Mouse (Mus musculus) liver, postnatal 0 days (tissue): ENCODE results near the gene Ninj1. TPM values are rescaled to one million over a fixed set of nuclear protein-coding genes. Genes with fewer than 3 reads are reported as not detected.
A peak's percentile ranks its signal among the peaks of the same experiment; 100 is the strongest.

Experiments
- ATAC-seq: fragments of 200-750 bp; cut with Nextera tagmentation; 2 replicates; pipeline ENCODE4 v1.8.0; 2017; ENCODE audit warnings: mild to moderate bottlenecking, moderate library complexity
- DNase-seq: peaks from one replicate; pipeline ENCODE4 v3.0.0-alpha.2; 2016
- H3K27ac ChIP-seq: fragments of 300-500 bp; sonication (generic); 2 replicates; pipeline ENCODE4 v1.5.1; 2014; ENCODE audit warnings: antibody characterized with exemption, moderate library complexity, mild to moderate bottlenecking, low read depth
- H3K27me3 ChIP-seq: fragments of 300-500 bp; sonication (generic); 2 replicates; pipeline ENCODE4 v1.6.1; 2014; ENCODE audit warnings: low read length, control low read depth, mixed read lengths; ENCODE audit not compliant: insufficient read depth
- H3K36me3 ChIP-seq: fragments of 300-500 bp; sonication (generic); replicated peaks from 2 replicates; pipeline ENCODE4 v1.6.1; 2014; ENCODE audit warnings: mild to moderate bottlenecking, control low read depth, low read length, moderate library complexity, mixed read lengths; ENCODE audit not compliant: insufficient read depth
- H3K4me1 ChIP-seq: fragments of 300-500 bp; sonication (generic); 2 replicates; pipeline ENCODE4 v1.6.1; 2014; ENCODE audit warnings: antibody characterized with exemption, mild to moderate bottlenecking, control low read depth; ENCODE audit not compliant: insufficient read depth
- H3K4me2 ChIP-seq: fragments of 300-500 bp; sonication (generic); 2 replicates; pipeline ENCODE4 v1.6.1; 2014; ENCODE audit warnings: low read depth, mild to moderate bottlenecking, low read length, moderate library complexity, mixed read lengths
- H3K4me3 ChIP-seq: fragments of 300-500 bp; sonication (generic); 2 replicates; pipeline ENCODE4 v1.5.1; 2014; ENCODE audit warnings: low read depth, low read length
- H3K9ac ChIP-seq: fragments of 300-500 bp; sonication (generic); replicated peaks from 2 replicates; pipeline ENCODE4 v1.6.1; 2014; ENCODE audit warnings: mild to moderate bottlenecking, moderate library complexity
- H3K9me3 ChIP-seq: fragments of 300-500 bp; sonication (generic); 2 replicates; pipeline ENCODE4 v1.6.1; 2016; ENCODE audit warnings: mild to moderate bottlenecking, control low read depth, low read length, mixed read lengths
- CTCF ChIP-seq: sonication (generic); IDR thresholded peaks from 2 replicates; pipeline ENCODE4 v1.5.1; 2016; ENCODE audit warnings: antibody characterized with exemption, low read depth
- EP300 ChIP-seq: IDR thresholded peaks from 2 replicates; pipeline ENCODE4 v1.6.1; 2016; ENCODE audit warnings: antibody characterized with exemption, low read depth, mild to moderate bottlenecking
- WGBS: fragments of 180-500 bp; shearing (Covaris S2); extraction: QIAGEN DNeasy Blood & Tissue Kit; methylation state at CpG from one replicate; pipeline ENCODE4 v1.1.7; 2014; ENCODE audit not compliant: insufficient replicate concordance; 5-methylcytosine and 5-hydroxymethylcytosine counted together
- polyA plus RNA-seq: library from polyadenylated mRNA; unstranded; fragments of >200 nt; fragmentation: Nextera tagmentation; extraction: Ambion mirVana; gene quantifications from 2 replicates; pipeline ENCODE4 v1.2.1, GENCODE M21; 2015

The Ninj1 gene
- polyA plus RNA-seq, 1 experiment from 2014 or later, result 106 TPM

DNA sequence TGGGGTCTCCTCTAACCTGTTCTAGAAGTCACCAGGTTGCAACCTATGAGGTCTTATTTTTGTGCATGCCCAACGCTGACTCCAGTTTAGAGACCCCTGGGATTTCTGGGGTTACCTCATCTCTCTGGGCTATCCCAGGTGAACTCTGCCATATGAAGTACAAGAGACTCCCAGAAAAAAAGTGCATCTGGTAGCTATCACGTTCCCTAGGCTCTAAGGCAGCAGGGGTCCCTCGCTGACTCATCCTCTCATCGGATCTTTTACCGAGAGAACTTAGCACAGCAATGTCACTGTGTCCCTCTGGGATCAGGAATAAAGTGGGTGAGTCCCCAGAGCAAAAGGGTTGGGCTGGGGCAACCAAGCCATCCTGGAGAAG lies 27.8 kb downstream of the Ninj1 start:
- Histone ChIP-seq H3K27ac (peak overlapping the region; percentile 96), H3K9ac (peak overlapping the region; percentile 90), H3K36me3 (no peaks in the 10 kb centered on the region), H3K27me3 (no peaks in the 10 kb centered on the region), H3K4me3 (peak overlapping the region; percentile 81), H3K9me3 (no peaks in the 10 kb centered on the region), H3K4me1 (peaks cover 34% of the 10 kb centered on the region), H3K4me2 (peak overlapping the region; percentile 94)
- no peak for TF ChIP-seq EP300
- no peak for ATAC-seq
- DNase-seq, result no peak
- 11% methylated on average over 5 of the region's 5 CpGs for WGBS

DNA sequence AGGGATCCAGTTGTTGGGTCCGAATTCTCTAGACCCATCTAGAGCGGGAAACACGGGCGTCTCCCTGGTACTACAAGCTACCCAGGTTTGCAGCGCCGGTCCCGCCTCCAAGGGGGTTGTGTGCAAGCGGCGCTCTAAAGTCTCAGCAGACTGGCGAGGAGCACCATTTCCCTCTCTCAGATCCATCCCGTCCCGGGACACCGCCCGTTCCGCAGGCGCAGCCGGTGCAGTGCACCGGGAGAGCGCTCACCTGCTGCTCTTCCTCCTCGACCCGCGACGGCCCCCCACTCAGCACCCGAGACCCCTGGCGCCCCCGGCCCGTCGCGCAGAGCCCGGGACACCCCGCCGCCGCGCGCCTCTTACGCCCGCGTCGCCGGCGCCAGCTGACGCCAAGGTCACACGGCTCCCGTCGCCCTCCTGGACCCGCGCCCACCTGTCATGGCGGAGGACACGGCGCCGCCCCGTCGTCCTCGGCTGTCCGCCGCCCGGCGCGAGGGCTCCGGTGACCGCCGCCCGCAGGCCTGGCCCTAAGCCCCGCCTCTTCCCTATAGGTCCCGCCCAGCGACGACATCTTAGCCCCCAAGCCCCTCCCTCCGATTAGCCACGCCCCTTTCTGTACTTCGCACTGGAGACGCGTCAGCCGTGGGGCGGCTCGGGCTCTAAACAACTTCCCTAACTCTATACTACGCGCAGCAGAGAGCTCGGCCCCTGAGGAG lies 28.4 kb downstream of the Ninj1 start, which contains the start of gene Card19:
TSS of gene Card19 (minus strand) at position 534 of the 716 bp plus-strand sequence.
- H3K9me3 ChIP-seq, result no peaks in the 10 kb centered on the region
- H3K27ac ChIP-seq, result peak within 1 kb of the TSS; percentile 96
- no peaks in the 10 kb centered on the region for H3K27me3 ChIP-seq
- peak within 1 kb of the TSS; percentile 94 for H3K4me2 ChIP-seq
- WGBS, result 2% methylated on average over 69 of the region's 78 CpGs
- DNase-seq, result peak; percentile 97
- peak within 1 kb of the TSS; percentile 81 for H3K4me3 ChIP-seq
- TF ChIP-seq EP300 (no peak), CTCF (no peak)
- peak within 1 kb of the TSS; percentile 90 for H3K9ac ChIP-seq
- peak; percentile 92 for ATAC-seq
- peaks cover 34% of the 10 kb centered on the region for H3K4me1 ChIP-seq
- H3K36me3 ChIP-seq, result no peaks in the 10 kb centered on the region

DNA sequence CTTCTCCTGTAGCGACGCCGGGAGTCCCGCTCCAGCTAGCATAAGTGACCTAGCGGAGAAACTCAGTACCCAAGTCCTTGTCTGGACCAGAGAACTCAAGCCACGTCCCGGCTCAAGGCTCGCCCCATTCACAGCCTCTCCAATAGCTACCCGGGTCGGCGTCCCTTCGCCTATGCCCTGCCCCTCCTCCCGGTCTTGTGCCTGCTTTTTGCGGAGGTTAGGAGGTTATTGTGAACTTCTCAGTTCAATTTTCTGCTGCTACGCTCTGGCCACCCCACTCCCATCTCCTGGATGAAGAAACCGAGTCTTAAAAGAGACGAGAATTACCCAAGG lies 28.9 kb downstream of the Ninj1 start:
- peak; percentile 75 for ATAC-seq

DNA sequence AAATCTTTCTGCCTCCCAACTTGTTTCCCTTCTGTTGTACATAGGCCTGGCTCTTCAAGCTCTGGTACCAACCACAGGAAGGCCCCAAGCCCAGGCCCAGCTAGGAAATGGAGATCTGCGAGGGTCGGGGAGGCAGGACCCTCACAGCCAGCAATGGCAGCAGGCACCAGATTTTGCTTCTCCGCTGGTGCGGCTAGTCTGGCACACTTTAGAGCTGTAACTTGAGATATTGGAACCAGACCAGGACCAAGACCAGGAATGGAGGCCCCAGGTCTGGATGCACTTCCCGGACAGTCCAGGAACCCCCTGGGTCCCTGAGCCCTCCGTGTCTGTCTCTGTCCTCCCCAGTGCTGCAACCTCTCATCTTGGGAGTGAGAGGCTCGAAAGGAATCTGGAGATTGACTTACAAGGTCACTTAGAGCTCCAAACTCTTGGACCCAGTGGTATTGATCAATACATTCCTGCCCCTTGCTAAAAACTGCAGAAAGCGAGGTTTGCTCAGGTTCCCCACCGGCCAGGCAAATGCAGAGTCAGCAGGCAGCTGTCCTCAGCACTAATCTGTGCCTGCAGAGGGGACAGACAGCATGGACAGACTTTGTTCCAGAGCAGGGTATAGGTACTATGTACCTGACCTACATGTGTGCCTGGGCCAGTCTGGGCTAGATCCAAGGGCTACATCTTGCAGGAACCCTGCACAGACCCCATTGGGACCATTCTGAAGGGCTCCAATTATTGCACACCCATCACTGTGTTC lies 29.7 kb downstream of the Ninj1 start:
- no peaks in the 10 kb centered on the region for H3K36me3 ChIP-seq
- H3K9me3 ChIP-seq, result no peaks in the 10 kb centered on the region
- ATAC-seq (no peak), DNase-seq (no peak)
- WGBS, result 65% methylated on average over 9 of the region's 9 CpGs
- no peak overlapping the region for H3K9ac ChIP-seq
- TF ChIP-seq EP300 (no peak), CTCF (no peak)
- peak overlapping the region; percentile 94 for H3K4me2 ChIP-seq
- peak overlapping the region; percentile 96 for H3K27ac ChIP-seq
- H3K4me3 ChIP-seq, result no peak overlapping the region
- no peaks in the 10 kb centered on the region for H3K27me3 ChIP-seq
- H3K4me1 ChIP-seq, result peaks cover 34% of the 10 kb centered on the region

More for the DNA sequence above, 28.9 kb downstream of the Ninj1 start:
- H3K27ac ChIP-seq, result peak overlapping the region; percentile 96
- TF ChIP-seq EP300 (no peak), CTCF (no peak)
- 3% methylated on average over 17 of the region's 17 CpGs for WGBS
- no peaks in the 10 kb centered on the region for H3K27me3 ChIP-seq
- H3K4me2 ChIP-seq, result peak overlapping the region; percentile 94
- peak overlapping the region; percentile 90 for H3K9ac ChIP-seq
- DNase-seq, result no peak
- peaks cover 34% of the 10 kb centered on the region for H3K4me1 ChIP-seq
- no peaks in the 10 kb centered on the region for H3K9me3 ChIP-seq
- no peaks in the 10 kb centered on the region for H3K36me3 ChIP-seq
- peak overlapping the region; percentile 81 for H3K4me3 ChIP-seq

DNA sequence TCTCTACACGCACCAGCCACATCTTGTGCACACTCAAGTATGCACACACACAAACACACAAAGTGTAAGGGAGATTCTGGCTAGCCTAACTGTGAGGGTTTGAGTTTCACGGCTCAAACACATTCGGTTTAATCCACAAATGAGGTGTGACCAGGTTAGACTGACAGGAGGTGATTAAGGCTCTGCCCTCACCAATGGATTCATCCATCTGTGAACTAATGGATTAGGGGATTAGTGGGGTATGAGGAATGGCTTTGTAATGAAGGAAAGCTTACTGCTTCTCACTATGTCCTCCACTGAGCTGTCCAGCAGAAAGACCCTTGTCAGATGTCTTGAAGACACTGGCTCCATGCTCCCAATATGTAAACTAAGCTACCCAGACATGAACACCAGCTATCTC lies 31.4 kb downstream of the Ninj1 start:
- WGBS, result 71% methylated on average over 3 of the region's 3 CpGs
- ATAC-seq (no peak), DNase-seq (no peak)
- TF ChIP-seq CTCF, result no peak
- no peak overlapping the region for H3K4me3 ChIP-seq
- no peak overlapping the region for H3K27ac ChIP-seq
- H3K36me3 ChIP-seq, result no peaks in the 10 kb centered on the region
- no peak overlapping the region for H3K4me2 ChIP-seq
- H3K9me3 ChIP-seq, result no peaks in the 10 kb centered on the region
- H3K9ac ChIP-seq, result no peak overlapping the region
- H3K27me3 ChIP-seq, result no peaks in the 10 kb centered on the region
- peaks cover 27% of the 10 kb centered on the region for H3K4me1 ChIP-seq

DNA sequence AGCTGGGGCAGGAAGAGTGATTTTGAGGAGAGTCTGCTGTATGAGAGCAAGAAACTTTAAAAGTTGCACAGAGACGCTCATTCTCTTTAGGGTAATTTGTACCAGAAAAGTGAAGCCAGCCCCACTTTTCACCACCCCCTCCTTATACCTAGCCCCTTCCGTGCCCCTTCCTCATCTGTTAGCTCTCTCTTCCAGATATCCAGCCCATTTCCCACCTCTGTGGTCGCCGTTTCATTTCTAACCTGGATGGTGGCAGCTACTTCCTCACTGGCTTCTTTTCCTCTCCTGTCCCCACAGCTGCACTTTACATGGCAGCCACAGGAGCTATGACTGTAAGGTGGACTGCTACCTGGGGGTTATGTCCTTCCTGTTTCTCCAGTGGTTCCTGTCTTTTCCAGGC lies 32.1 kb downstream of the Ninj1 start:
- DNase-seq (no peak), ATAC-seq (no peak)
- H3K9me3 ChIP-seq, result no peaks in the 10 kb centered on the region
- no peak for TF ChIP-seq EP300
- H3K4me3 ChIP-seq, result no peak overlapping the region
- no peaks in the 10 kb centered on the region for H3K27me3 ChIP-seq
- H3K4me1 ChIP-seq, result peaks cover 20% of the 10 kb centered on the region
- H3K9ac ChIP-seq, result no peak overlapping the region
- H3K4me2 ChIP-seq, result no peak overlapping the region
- H3K36me3 ChIP-seq, result no peaks in the 10 kb centered on the region
- 63% methylated on average over 4 of the region's 4 CpGs for WGBS
- H3K27ac ChIP-seq, result no peak overlapping the region
